Mouse (Mus musculus): ENCODE results near the gene Ror2.
A peak's percentile ranks its signal among the peaks of the same experiment; 100 is the strongest.
"Not testable (repeated sequence)": the region's sequence is repeated elsewhere in the genome, so short reads cannot be mapped to it uniquely, and the experiment has no call there.

The Ror2 gene

DNA sequence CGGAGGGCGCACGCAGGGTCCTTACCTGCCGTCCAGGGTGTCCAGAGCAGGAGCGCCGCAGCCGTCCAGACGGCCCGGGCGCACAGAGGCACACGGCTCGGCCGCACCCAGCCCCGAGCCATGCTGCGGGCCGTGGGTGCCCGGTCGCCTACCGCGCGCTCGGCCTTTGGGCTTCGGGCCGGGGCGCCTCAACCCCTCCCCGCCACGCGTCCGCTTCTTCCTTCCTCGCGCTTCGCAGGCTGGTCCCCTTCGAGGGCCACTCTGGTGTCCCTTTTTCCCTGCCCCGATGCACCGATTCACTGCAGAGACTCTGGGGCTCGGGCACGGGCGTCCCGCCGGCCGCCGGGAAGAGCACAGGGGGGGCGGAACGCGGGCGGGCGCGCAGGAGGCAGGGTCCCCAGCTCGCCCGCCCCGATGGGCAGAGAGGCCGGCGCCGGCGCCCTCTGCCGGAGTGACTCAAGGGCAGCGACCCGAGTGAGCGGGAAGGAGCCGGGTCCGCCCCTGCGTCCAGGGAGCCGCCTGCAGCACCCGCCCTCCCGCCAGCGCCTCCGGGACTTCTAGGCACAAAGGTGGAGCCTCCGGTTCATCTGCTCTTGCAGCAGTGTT lies at the start of gene Ror2:
Gene Ror2, minus strand, starts transcription at position 369 of the 606 bp plus-strand sequence.
- DNase-seq (ENCODE audit: low read depth) = no peak

DNA sequence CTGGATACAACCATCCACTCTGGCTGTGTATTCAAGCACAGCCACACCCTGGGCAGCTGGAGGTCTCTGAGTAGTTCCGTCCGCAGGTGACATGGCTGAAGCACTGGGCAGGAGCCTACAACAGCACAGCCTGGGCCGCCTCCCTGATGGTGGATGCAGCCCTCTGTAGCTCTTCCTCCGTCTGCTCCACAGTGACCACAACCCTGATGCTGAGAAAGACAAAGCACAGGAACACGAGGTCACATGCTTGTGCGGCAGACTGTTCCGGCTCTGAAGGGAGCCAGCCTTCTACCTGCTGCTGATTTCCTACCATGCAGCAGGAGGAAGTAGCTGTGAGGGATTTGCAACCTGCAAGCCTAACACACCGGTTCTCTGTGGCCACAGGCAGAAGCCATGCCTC lies 47.8 kb upstream of the Ror2 start:
- DNase-seq (ENCODE audit: low read depth) = no peak

DNA sequence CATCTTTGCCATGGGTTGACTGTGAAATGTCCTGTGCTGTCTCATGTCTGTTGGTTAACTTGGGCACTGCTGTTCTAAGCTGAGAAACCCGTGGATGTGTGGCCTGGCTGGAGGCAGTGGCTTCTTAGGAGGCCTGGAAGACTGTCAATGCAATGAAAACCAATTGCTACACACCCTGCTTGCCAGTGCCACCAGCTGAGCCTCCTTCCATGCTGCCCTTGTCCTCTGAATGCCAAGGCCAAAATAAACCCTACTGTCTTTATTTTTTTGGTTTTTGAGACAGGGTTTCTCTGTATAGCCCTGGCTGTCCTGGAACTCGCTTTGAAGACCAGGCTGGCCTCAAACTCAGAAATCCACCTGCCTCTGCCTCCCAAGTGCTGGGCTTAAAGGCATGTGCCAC lies 44.3 kb upstream of the Ror2 start:
- no peak for DNase-seq (ENCODE audit: low read depth)

DNA sequence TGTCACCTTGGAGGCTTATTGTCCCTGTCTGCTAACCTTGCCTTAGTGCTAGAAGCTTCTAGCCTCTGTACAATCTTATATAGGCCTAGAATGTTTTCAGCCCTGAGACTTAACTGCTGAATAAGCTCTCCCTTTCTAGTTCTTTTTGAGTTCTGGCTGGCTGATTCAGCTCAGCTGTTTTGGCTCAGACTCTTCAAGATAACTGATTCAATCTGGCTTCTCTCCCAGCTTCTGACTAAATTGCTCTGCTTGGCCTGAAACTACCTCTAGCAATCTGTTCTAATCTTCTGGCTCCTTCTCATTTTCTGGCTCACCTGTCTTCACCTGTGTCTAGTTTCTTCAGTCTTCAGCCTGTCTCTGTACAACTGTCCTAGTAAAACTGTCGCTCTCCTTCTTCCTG lies 39.6 kb upstream of the Ror2 start:
- DNase-seq (ENCODE audit: low read depth) = peak; percentile 23

DNA sequence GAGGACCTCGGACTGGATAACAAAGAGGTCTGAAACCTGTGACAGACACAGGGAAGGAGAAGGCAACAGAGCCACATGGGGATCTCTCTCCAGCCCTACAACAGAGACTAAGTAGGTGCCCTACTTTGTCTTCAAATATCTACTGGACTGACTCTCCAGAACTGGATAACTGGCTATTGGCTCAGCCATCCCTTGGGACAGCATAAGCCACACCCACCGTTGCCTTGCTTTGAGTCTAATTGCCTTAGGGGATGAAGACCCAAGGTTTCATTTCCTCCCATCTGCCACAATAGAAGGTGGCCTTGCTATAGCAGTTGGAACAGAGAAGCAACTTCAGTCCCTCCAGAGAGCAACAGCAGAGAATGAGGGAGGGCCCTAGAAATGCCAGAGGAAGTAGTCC lies 37.7 kb upstream of the Ror2 start:
- DNase-seq (ENCODE audit: low read depth) = no peak

DNA sequence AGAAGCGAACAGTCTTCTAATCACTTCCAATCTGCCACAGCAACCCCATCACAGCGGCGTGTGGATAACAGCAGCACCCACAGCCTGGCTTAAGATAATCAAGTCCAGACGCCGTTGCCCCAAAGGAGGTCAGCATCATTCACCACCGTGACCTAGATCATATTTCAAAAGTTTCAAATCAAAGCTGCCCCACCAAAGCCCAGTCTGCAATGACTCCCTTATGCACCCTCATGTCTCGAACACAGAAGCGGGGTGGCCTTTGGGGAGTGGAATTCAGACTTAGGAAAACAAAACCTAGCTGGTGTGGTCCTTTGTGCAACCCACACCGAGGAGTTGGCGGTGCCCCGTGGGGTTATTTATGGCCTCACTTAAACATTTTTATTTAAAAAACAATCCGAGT lies 35.0 kb upstream of the Ror2 start:
- DNase-seq (ENCODE audit: low read depth) = no peak

DNA sequence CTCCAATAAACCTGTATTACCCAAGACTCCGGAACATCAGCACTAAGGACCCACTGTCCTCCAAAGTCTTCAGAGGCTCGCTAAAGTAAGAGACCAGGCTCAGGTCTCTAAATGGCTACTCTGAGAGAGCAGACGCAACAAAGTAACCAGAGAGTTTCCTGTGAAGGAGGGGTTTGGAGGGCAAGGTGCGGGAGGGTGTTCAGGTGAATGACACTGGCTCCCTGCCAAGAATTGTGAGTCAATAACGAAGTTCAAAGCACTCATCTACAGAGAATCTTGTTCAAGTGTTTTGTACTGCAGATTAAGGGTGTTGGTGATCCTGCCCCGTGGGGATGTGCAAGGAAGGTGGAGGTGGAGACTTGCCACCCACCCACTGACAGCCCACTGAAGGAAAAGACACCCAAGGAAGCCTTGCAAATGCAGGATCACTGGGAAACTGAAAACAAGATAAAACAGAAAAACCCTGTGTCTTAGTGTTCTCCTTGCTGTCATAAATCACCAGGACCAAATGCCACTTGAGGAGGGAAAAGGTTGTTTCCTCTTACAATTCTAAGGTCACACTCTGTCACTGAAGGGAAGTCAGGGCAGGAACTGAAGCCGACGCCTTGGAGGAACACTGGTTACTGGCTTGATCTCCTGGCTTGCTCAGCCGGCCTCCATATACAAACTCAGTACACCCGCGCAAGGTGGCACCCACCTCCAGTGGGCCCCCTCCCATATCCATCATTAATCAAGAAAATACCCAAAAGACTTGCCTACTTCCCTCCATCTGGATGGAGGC lies 30.8 kb upstream of the Ror2 start:
- DNase-seq (ENCODE audit: low read depth) = no peak

DNA sequence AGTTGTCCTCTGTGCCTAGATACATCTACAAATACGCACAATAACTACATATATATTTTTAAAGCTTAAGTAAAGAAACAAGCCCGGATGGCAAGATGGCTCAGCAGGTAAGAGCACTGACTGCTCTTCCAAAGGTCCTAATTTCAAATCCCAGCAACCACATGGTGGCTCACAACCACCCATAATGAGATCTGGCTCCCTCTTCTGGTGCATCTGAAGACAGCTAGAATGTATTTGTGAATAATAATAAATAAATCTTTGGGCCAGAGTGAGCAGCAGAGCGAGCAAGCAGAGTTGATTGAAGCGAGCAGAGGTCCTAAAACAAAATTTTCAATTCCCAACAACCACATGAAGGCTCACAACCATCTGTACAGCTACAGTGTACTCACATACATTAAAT lies 29.8 kb upstream of the Ror2 start:
- DNase-seq (ENCODE audit: low read depth) = not testable (repeated sequence)

DNA sequence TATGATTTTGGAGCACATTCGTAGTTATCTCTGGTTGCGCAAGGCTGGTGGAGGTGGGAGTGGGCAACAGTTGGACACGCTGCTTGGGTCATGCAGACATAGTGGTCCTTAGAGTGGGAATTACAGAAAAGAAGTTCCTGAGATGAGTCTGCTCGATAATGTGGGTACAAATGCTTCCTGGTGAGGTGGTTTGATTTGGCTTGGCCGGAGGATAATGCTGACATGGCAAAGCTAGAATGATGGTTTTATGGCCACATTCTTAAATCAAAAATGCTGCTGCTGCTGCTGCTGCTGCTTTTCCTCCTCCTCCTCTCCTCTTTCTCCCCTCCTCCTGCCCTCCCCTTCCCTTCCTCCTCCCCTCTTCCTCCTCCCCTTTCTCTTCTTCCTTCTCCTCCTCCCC lies 24.5 kb upstream of the Ror2 start:
- DNase-seq (ENCODE audit: low read depth) = no peak

DNA sequence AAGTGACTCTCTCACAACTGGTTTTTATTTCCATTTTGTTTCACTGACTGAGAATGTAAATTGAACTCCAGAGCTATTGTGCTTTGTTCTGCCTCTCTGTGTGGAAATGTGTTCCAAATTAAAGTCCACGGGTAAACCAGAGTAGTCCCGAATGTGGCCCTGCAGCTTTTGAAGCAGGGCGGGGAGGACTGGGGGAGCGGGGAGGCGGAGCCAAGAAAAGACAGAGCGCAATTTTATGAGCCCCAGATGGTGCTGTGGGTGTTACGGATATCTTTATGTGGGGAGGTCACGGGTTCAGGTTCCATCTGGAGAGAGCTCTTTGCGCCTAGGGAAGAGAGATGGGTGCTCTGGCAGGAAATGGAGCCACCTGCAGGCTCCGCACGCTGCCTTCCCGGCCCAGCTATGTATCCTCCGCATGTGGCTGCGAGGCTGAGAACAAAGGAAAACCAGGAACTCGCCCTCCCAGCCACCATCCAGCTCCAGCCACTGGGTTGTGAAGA lies 23.8 kb upstream of the Ror2 start:
- peak; percentile 40 for DNase-seq (ENCODE audit: low read depth)

DNA sequence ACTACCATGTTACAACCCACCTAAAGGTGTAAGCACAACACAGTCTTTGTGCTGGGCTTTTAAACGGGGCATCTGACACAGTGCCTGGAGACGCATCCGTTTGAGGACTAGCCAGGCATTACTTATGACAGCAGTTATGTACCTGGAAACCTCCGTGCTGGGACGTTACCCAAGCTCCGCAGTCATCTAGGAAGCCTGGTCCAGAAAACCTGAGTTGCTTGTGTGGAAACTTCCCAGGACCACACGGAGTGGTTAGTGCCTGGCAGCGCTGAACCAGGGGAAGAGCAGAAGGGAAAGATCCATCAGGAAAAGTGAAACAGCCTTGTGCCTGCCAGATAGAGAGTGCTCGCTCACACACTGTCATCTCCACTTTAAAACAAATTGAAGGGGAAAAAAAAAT lies 23.2 kb upstream of the Ror2 start:
- DNase-seq (ENCODE audit: low read depth) = peak; percentile 27

DNA sequence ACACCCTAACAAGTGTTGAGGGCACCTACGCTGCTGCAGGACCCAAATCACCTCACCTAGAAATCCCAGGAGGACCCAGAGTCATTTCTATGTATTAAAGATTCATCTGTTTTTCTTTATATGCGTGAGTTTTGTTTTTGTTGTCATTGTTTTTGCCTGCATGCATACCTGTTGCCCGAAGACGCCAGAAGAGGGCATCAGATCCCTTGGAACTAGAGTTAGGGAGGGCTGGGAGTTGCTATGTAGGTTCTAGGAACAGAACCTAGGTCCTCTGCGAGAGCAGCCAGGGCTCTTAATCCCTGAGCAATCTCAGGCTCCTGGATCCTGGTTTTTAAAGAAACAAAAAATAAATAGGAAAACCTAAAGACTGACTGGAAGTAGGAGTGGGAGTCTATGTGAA lies 20.9 kb upstream of the Ror2 start:
- DNase-seq (ENCODE audit: low read depth) = no peak

DNA sequence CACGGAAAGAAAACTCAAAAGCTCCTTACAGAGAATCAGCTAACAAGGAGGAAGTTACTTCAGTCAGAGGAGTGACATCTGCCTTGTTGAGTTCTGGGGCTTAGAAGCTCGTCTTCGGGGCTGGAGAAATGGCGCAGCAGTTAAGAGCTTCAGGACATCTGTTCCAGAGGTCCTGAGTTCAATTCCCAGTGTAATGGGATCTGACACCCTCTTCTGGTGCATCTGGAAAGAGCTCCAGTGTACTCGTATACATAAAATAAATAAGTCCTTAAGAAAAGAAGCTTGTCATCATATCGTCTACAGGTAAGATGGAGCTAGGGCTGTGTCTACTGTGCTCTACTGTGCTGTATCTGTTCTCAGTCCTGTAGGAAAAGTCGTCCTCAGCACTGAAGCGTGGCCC lies 19.3 kb upstream of the Ror2 start:
- DNase-seq (ENCODE audit: low read depth) = no peak

DNA sequence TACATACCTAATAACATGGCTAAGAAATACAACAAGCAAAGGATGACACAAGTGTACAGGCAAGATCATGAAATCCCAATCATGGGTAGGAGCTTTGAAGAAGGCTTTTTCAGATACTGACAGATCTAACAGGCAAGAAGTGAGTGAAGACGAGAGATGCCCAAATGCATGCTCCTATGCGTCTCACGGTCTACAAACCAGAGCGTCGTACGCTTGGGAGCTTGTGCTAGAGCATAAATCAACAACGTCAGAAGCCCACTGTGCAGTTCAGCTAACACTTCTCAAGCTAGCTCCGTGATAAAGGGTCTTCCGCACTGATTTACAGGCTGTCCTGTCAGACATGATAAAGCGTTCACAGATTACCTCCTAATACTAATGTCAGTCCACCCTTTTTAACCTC lies 16.8 kb upstream of the Ror2 start:
- no peak for DNase-seq (ENCODE audit: low read depth)

DNA sequence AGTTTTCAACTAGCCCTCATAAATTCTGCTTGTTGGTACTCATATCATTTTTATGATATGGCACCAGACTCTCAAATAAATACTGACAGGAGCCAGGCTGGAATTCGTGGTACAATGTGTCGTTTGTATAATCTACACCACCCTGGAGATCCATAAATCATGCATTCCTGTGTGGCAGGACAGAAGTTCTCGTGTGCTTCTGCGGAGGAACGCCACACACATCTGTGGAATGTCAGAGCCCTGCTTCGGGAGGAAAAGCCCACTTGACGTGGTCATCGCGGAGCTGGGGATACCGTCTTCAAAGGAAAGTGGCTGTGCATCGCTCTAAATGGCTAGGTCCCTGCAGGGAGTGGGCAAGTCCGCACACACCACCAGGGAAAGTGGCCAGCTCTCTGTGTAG lies 7.1 kb upstream of the Ror2 start:
- DNase-seq (ENCODE audit: low read depth) = no peak

DNA sequence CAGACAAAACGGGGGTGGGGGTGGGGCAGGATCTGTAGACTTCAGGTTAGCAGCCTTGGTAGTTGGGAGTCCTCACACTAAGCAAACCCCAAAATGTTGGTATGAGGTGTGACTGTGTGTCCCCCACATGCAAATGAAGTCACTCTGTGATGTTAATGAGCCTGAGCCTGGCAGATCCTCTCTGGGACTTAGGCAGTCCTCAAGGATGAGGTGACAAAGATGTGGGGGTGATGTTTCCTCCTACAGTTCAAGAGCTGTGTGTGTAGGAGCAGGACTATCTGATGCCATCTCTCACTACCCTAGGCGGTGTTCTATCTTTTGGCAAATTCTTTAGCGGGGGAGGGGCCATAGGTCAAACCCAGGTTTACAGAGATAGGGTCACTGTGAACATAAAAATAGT lies 6.3 kb upstream of the Ror2 start:
- no peak for DNase-seq (ENCODE audit: low read depth)

DNA sequence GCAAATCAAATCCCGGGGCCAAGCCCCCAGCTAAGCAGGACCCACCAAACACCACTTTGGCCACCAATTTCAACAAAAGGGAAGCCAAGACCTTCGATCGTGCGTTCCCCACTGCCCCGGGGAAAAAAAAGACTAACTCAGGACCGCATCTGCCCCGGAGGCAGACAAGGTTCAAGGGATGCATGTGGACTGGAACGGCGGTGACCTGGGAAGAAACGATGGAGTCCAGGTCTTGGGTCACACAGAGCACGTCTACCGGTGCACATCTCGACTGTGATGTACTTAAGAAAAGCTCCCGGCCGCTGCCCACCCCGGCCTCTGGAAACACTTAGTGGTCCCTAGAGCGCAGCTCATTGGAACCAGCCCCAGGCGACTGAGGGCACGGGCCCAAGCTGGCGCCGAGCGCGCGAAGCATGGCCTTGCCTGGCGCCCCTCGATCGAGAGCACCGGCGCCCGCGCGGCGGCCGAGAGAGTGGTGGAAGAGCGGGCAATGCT lies 616 bp downstream of the Ror2 start:
- DNase-seq (ENCODE audit: low read depth) = no peak

DNA sequence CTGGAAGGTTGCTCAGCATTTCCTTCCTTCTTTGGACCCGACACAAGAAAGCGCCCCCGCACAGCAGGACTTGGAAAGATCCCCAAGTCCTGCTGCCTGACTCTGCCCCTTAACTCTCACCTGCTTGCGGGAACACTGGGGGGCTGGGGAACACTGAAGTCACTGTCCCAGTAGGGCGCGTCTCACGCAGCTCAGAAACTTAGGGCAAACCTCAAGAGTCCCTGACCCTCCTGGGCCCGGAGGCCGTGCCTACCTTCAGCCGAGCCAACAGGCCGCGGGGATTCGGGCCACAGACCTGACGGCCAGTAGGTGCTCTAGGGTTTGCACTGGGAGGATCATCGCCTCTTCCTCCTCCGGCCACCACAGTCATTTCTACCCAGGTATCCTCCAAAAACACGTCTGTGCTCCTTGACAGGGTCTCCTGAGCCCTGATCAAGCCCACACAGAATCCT lies 1.2 kb downstream of the Ror2 start:
- DNase-seq (ENCODE audit: low read depth) = no peak

DNA sequence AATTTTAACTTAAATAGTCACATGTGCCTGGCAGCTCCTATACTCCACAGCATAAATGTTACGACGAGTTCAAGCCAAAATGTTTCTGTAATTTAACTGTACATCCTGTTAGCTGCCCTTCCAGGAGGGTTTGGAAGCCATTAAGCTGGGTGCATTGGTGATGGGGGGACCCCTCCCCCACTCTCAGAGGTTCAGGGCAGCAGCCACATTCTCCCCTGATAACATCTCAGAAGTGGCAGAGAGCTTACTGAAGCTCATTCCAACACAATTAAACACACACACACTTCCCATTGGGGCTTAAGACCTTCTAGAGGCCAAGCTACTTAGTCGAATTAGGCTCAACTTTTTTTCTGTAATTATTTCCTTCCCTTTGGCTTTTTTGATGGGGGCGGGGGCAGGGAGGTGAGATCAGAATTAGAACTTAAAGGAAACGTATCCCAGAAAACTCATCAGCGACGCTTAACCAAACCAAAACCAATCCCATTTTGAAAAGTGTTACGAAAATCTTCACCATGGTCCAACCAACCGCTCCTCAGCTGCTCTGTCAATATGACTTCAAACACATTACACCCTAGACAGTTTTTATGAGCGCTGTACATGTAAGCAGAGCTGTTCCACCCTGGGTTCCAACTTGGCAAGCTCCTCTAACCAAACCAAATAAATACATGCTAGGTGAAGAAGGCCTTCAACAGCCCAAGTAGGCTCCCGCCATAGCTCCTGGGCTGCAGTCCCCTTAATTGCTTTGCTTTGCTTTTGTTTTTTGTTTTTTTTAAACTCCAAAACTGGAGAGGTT lies 4.1 kb downstream of the Ror2 start:
- no peak for DNase-seq (ENCODE audit: low read depth)

DNA sequence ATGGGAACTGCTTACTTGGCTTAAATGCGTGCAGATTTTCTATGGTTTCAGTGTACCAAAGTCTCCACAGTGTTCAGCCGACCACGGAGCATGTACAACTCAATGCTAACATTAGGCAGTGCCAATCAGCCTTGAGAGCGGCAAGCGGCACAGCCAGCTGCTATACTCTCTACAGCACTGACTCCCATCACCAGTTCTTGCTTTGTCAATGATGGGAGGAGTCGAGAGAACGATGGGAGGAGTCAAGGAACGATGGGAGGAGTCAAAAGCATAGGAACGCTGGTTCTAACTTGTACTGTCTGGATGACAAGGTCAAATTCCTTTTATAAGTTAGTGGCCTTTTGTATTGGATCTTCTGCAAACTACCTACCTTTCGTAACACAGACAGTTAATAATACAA lies 7.0 kb downstream of the Ror2 start:
- no peak for DNase-seq (ENCODE audit: low read depth)

DNA sequence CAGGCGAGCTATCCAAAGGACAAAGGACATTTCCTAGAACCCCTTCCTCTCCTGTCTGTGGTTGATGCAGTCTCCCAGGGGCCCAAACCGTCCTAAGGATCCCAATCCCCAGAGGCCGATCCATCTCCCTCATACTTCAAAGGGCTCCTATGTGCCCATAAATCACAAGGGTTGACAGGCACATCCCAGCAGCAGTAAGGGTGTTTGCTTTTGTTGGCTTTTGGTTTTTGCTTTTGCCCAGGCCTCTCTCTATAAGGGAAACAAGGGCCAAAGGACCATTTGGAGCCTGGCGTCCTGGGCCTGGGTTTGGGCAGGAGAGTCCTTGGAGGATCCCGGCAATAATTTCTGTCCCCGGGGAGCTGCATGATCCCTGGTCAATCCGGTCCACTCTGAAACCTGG lies 9.5 kb downstream of the Ror2 start:
- no peak for DNase-seq (ENCODE audit: low read depth)

DNA sequence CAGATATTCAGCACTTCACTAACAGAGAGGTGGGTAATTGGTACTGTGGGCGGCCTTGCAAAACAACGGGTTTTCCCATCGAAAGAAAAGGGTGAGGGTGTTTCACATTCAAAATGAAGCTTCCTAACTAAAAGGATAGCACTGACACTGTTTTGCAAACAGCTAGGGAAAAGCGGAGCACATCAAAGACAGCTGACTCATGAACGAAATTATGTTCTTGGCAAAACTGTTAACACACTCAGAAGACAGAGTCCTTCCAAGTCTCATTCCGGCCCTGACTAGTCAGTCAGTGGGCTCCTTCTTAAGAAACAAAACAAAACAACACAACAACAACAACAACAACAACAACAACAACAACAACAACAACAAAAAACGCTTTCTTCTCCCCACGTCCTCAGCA lies 10.1 kb downstream of the Ror2 start:
- DNase-seq (ENCODE audit: low read depth) = peak; percentile 48

DNA sequence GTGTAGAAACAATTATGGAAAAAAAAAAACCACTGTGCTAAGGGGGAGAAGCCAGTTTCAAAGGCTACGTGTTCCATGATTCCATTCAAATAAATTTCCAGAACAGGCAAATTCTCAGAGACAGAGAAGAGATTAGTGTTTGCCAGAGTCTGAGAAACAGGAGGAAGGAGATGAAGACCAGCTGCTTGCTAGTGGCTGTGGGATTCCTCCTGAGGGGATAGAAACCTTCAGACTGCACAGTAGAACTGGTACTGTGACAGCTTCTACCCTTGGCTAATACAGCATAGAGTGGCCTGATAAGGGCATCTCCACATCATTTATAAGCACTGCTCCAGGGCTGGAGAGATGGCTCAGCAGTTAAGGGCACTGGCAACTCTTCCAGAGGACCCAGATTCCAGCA lies 11.2 kb downstream of the Ror2 start:
- DNase-seq (ENCODE audit: low read depth) = no peak
